Mouse (Mus musculus) ES-E14 (cell line): ENCODE results near the gene Btbd18.

Experiments used
- CHD2 ChIP-seq: IDR thresholded peaks from 2 replicates; pipeline ENCODE4 v1.6.1; 2014; ENCODE audit warnings: mild to moderate bottlenecking, low read depth, low read length, inconsistent platforms
- HCFC1 ChIP-seq: IDR thresholded peaks from 2 replicates; pipeline ENCODE4 v1.6.1; 2012; ENCODE audit warnings: low read length, inconsistent platforms, borderline replicate concordance; ENCODE audit not compliant: insufficient read depth
- ZC3H11A ChIP-seq: IDR thresholded peaks from 2 replicates; pipeline ENCODE4 v1.6.1; 2012; ENCODE audit warnings: low read depth, mild to moderate bottlenecking, inconsistent platforms, low read length, borderline replicate concordance
- ZNF384 ChIP-seq: IDR thresholded peaks from 2 replicates; pipeline ENCODE4 v1.6.1; 2012; ENCODE audit warnings: low read depth, low read length, inconsistent platforms

- TF ChIP-seq ZNF384 (no peak), ZC3H11A (no peak), HCFC1 (no peak), CHD2 (no peak)
These were observed 1.4 kb downstream of the Btbd18 start for GRCm38 (mm10) chr2:84660253-84660652.
